Comparison of ENCODE assay signal across 24 mouse cellular contexts in the genomic region with DNA sequence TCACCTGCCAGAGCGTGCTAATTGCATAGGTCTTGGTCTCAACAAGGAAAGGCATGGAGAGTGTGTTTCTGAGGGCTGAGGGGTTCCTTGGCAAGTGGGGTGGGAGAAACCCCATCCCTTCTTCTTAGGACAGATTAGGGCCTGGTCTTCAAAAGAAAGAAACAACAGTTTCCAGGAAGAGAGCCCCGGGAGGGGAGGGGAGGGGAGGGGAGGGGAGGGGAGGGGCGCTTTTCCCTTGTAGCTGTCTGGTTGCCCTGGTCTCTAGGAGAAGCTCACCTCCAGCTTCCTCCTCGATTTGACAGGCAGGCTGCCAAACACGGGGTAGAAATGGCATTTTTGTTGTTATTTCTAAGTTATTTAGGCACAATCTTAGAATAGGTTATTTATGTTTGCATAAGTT.
DNase-seq lines count a peak whose midpoint lies in the region; ATAC-seq and TF ChIP-seq lines count a peak whose summit lies in the region.
"Had no signal": no experiment of that assay in that cellular context is flagged by ENCODE, and none has a peak within 500 bp of the region (broad histone marks: within the 10 kb centered on the region; RNA-seq: fewer than 3 reads in every experiment).

No protein-coding gene starts in this region.

- no peak overlapping the region for H3K4me2 ChIP-seq in liver, postnatal 0 days (ENCODE audit: low read depth, low read length)
- peak overlapping the region; percentile 29; the same call in 1 of the 2 replicates for H3K4me2 ChIP-seq in liver, embryonic 12.5 days
- H3K4me2 ChIP-seq: embryonic facial prominence, embryonic 12.5 days; embryonic facial prominence, embryonic 15.5 days; heart, embryonic 13.5 days; hindbrain, embryonic 12.5 days; hindbrain, embryonic 15.5 days had no signal

- TF ChIP-seq RAD21 in MEL (IDR thresholded peaks at IDR 0.05; ENCODE audit: low read depth, low read length) = no peak

- H3K27me3 ChIP-seq in liver, postnatal 0 days (ENCODE audit: insufficient read depth, low read length) = no peaks in the 10 kb centered on the region
- no peaks in the 10 kb centered on the region for H3K27me3 ChIP-seq in MEL (ENCODE audit: control insufficient read depth in 1 of 2, insufficient read depth in 2 of 2, low read length in 2 of 2)
- H3K27me3 ChIP-seq in liver, embryonic 12.5 days (replicated peaks) = no peaks in the 10 kb centered on the region
- H3K27me3 ChIP-seq: CH12.LX; embryonic facial prominence, embryonic 15.5 days; hindbrain, embryonic 15.5 days had no signal

- H3K4me3 ChIP-seq in liver, postnatal 0 days (ENCODE audit: low read depth, low read length) = no peak overlapping the region
- H3K4me3 ChIP-seq in MEL (ENCODE audit: control insufficient read depth in 1 of 2, insufficient read depth in 1 of 2, low read depth in 2 of 2, low read length in 2 of 2) = no peak overlapping the region
- H3K4me3 ChIP-seq in liver, embryonic 12.5 days = no peak overlapping the region
- H3K4me3 ChIP-seq: embryonic facial prominence, embryonic 12.5 days; embryonic facial prominence, embryonic 15.5 days; gastrocnemius, adult 2 months; heart, adult 2 months; heart, embryonic 10.5 days; heart, embryonic 13.5 days; hindbrain, embryonic 12.5 days; hindbrain, embryonic 15.5 days had no signal

- 0 out of 2 replicates have a peak, but pooled peaks cover 5% of the 10 kb centered on the region for H3K36me3 ChIP-seq in liver, postnatal 0 days (replicated peaks; ENCODE audit: insufficient read depth, low read length)
- peaks cover 0 to 15% of the 10 kb centered on the region in 2 experiments; a peak in 2 of 4 replicates for H3K36me3 ChIP-seq in MEL (ENCODE audit: control insufficient read depth in 1 of 2, insufficient read depth in 2 of 2, low read length in 2 of 2)
- H3K36me3 ChIP-seq in liver, embryonic 12.5 days = peaks cover 4% of the 10 kb centered on the region; the same call in 1 of the 2 replicates
- H3K36me3 ChIP-seq: embryonic facial prominence, embryonic 12.5 days; embryonic facial prominence, embryonic 15.5 days; heart, embryonic 10.5 days; heart, embryonic 13.5 days; hindbrain, embryonic 12.5 days; hindbrain, embryonic 15.5 days had no signal

- no peaks in the 10 kb centered on the region; the same call in 1 of the 2 replicates for H3K79me2 ChIP-seq in MEL (ENCODE audit: control insufficient read depth, insufficient read depth, low read length, poor library complexity)

- H3K27ac ChIP-seq in liver, postnatal 0 days (ENCODE audit: low read depth) = no peak overlapping the region
- no peak overlapping the region for H3K27ac ChIP-seq in MEL (ENCODE audit: control insufficient read depth, low read depth, low read length)
- peak overlapping the region; percentile 1 for H3K27ac ChIP-seq in liver, embryonic 12.5 days
- H3K27ac ChIP-seq: embryonic facial prominence, embryonic 12.5 days; embryonic facial prominence, embryonic 15.5 days; gastrocnemius, adult 2 months; heart, adult 2 months; heart, embryonic 10.5 days; heart, embryonic 13.5 days; hindbrain, embryonic 12.5 days; hindbrain, embryonic 15.5 days had no signal

- no peak overlapping the region for H3K9ac ChIP-seq in liver, postnatal 0 days (replicated peaks)
- no peak overlapping the region for H3K9ac ChIP-seq in MEL (ENCODE audit: control insufficient read depth, low read depth, low read length, poor library complexity, severe bottlenecking)
- 0 out of 2 replicates have a peak overlapping the region, but pooled peaks have one; percentile 15 for H3K9ac ChIP-seq in liver, embryonic 12.5 days
- H3K9ac ChIP-seq: embryonic facial prominence, embryonic 12.5 days; embryonic facial prominence, embryonic 15.5 days; forebrain, postnatal 0 days; heart, embryonic 13.5 days; hindbrain, embryonic 12.5 days; hindbrain, embryonic 15.5 days had no signal

- no peak for TF ChIP-seq CTCF in liver, postnatal 0 days (IDR thresholded peaks at IDR 0.05; ENCODE audit: low read depth)
- no peak for TF ChIP-seq CTCF in MEL (IDR thresholded peaks at IDR 0.05 in 2 of 3, conservative IDR thresholded peaks at IDR 0.05 in 1 of 3; ENCODE audit: control insufficient read depth in 1 of 3, insufficient read depth in 1 of 3, low read depth in 2 of 3, low read length in 3 of 3, poor library complexity in 1 of 3, severe bottlenecking in 1 of 3)

- peaks cover 30% of the 10 kb centered on the region for H3K4me1 ChIP-seq in liver, postnatal 0 days (ENCODE audit: insufficient read depth)
- H3K4me1 ChIP-seq in MEL (ENCODE audit: control insufficient read depth in 1 of 2, insufficient read depth in 2 of 2, low read length in 2 of 2) = peaks cover 3 to 33% of the 10 kb centered on the region in 2 experiments
- peaks cover 73% of the 10 kb centered on the region for H3K4me1 ChIP-seq in liver, embryonic 12.5 days

- no peak for TF ChIP-seq POLR2A in MEL (IDR thresholded peaks at IDR 0.05; ENCODE audit: control insufficient read depth in 1 of 2, insufficient read depth in 1 of 2, low read depth in 1 of 2, low read length in 2 of 2, poor library complexity in 1 of 2)

- ATAC-seq in liver, postnatal 0 days = no peak
- peak; percentile 31; the same call in 1 of the 2 replicates for ATAC-seq in liver, embryonic 12.5 days
- ATAC-seq: forebrain, embryonic 14.5 days; forebrain, postnatal 0 days had no signal

- DNase-seq in liver (peak; percentile 50), MEL (ENCODE audit: low read depth, low spot score) (peak; percentile 23)
- no peak for DNase-seq in liver, postnatal 0 days
- DNase-seq in naive thymus-derived CD4-positive, alpha-beta T cell, adult 2 months (ENCODE audit: low read depth) = peak; percentile 47
- no peak for DNase-seq in left cerebral cortex, adult 11 months (ENCODE audit: low spot score)
- no peak for DNase-seq in gastrocnemius, postnatal 25 days
- DNase-seq: adrenal gland, postnatal 10 days; adrenal gland, postnatal 36 days; cerebellum, adult 18-20 months; cerebellum, adult 9-10 months; cerebellum, postnatal 14 days; forebrain, postnatal 0 days; gastrocnemius, adult 2 months; gastrocnemius, postnatal 14 days; heart, adult 2 months had no signal

- no peak for TF ChIP-seq EP300 in liver, postnatal 0 days (IDR thresholded peaks at IDR 0.05; ENCODE audit: low read depth)
- no peak for TF ChIP-seq EP300 in MEL (IDR thresholded peaks at IDR 0.05; ENCODE audit: low read depth in 1 of 2, low read length in 2 of 2)

- H3K9me3 ChIP-seq in liver, postnatal 0 days (ENCODE audit: low read length) = no peaks in the 10 kb centered on the region
- H3K9me3 ChIP-seq in MEL (replicated peaks; ENCODE audit: insufficient read depth, low read length) = no peaks in the 10 kb centered on the region
- no peaks in the 10 kb centered on the region for H3K9me3 ChIP-seq in liver, embryonic 12.5 days (replicated peaks)
- H3K9me3 ChIP-seq: embryonic facial prominence, embryonic 12.5 days; embryonic facial prominence, embryonic 15.5 days; heart, embryonic 10.5 days; heart, embryonic 13.5 days; hindbrain, embryonic 12.5 days; hindbrain, embryonic 15.5 days had no signal

- WGBS in liver, postnatal 0 days (ENCODE audit: insufficient replicate concordance) = 44% methylated on average over 3 of the region's 5 CpGs
- 35% methylated on average over 4 of the region's 5 CpGs for WGBS in liver, embryonic 12.5 days (ENCODE audit: insufficient replicate concordance)

TF ChIP-seq in MEL, 35 proteins besides CTCF, POLR2A, EP300 and RAD21:
- TF ChIP-seq USF1 (IDR thresholded peaks at IDR 0.05; ENCODE audit: low read depth, low read length) (no peak), MYB (IDR thresholded peaks at IDR 0.05; ENCODE audit: low read depth, low read length) (no peak), KAT2A (conservative IDR thresholded peaks at IDR 0.05; ENCODE audit: low read depth, low read length) (no peak), JUND (IDR thresholded peaks at IDR 0.05; ENCODE audit: low read depth, low read length) (no peak), MAX (IDR thresholded peaks at IDR 0.05; ENCODE audit: low read length) (no peak), HCFC1 (IDR thresholded peaks at IDR 0.05; ENCODE audit: low read depth, low read length) (no peak), CHD1 (IDR thresholded peaks at IDR 0.05; ENCODE audit: low read depth, low read length) (no peak), E2F4 (IDR thresholded peaks at IDR 0.05; ENCODE audit: borderline replicate concordance, low read depth, low read length) (no peak), SMC3 (IDR thresholded peaks at IDR 0.05; ENCODE audit: low read depth, low read length) (no peak), TBP (IDR thresholded peaks at IDR 0.05; ENCODE audit: low read depth, low read length) (no peak)

Comparison
In these comparisons a context has a peak if more than half of its experiments do, and no peak if none do; other contexts are left out.
1. DNase-seq: peak in liver (single experiment), MEL (single experiment) and naive thymus-derived CD4-positive, alpha-beta T cell, adult 2 months (single experiment); none in liver, postnatal 0 days (single experiment), left cerebral cortex, adult 11 months (single experiment) and gastrocnemius, postnatal 25 days (single experiment).